Comparison of ENCODE assay signal across 35 mouse cellular contexts in genomic region chr1:120060687-120061086, GRCm38 (mm10). TPM values are rescaled to one million over a fixed set of nuclear protein-coding genes. Genes with fewer than 3 reads are reported as not detected.
"Had no signal": no experiment of that assay in that cellular context is flagged by ENCODE, and none has a peak within 500 bp of the region (broad histone marks: within the 10 kb centered on the region; RNA-seq: fewer than 3 reads in every experiment).

No protein-coding gene starts in this region.

- H3K4me3 ChIP-seq: heart, embryonic 10.5 days; heart, embryonic 12.5 days; heart, embryonic 13.5 days; heart, embryonic 15.5 days; hindbrain, embryonic 10.5 days; hindbrain, embryonic 12.5 days; hindbrain, embryonic 13.5 days; hindbrain, embryonic 15.5 days; intestine, embryonic 15.5 days; kidney, embryonic 15.5 days; layer of hippocampus, adult 2 months had no signal

- H3K27me3 ChIP-seq: heart, embryonic 12.5 days; heart, embryonic 13.5 days; heart, embryonic 15.5 days; hindbrain, embryonic 12.5 days; hindbrain, embryonic 13.5 days; hindbrain, embryonic 15.5 days; intestine, embryonic 15.5 days; kidney, embryonic 15.5 days had no signal

- H3K36me3 ChIP-seq: heart, embryonic 10.5 days; heart, embryonic 12.5 days; heart, embryonic 13.5 days; heart, embryonic 15.5 days; hindbrain, embryonic 10.5 days; hindbrain, embryonic 12.5 days; hindbrain, embryonic 13.5 days; hindbrain, embryonic 15.5 days; intestine, embryonic 15.5 days; kidney, embryonic 15.5 days had no signal

- H3K9ac ChIP-seq: heart, embryonic 12.5 days; heart, embryonic 13.5 days; heart, embryonic 15.5 days; hindbrain, embryonic 12.5 days; hindbrain, embryonic 13.5 days; hindbrain, embryonic 14.5 days; hindbrain, embryonic 15.5 days; intestine, embryonic 15.5 days; kidney, embryonic 15.5 days had no signal

- H3K27ac ChIP-seq: heart, embryonic 10.5 days; heart, embryonic 13.5 days; heart, embryonic 15.5 days; hindbrain, embryonic 10.5 days; hindbrain, embryonic 12.5 days; hindbrain, embryonic 13.5 days; hindbrain, embryonic 14.5 days; hindbrain, embryonic 15.5 days; hindbrain, postnatal 0 days; intestine, embryonic 15.5 days; kidney, embryonic 15.5 days; kidney, postnatal 0 days; layer of hippocampus, adult 2 months had no signal

- DNase-seq: heart, postnatal 10 days; heart, postnatal 14 days; heart, postnatal 36 days; kidney, adult 11 months; kidney, adult 18-20 months; kidney, adult 2 months; kidney, adult 8-10 months; kidney, adult 9 months; kidney, postnatal 10 days; kidney, postnatal 14 days; kidney, postnatal 25 days; kidney, postnatal 36 days; kidney, postnatal 4 days; layer of hippocampus, adult 9-11 months; layer of hippocampus, postnatal 36 days had no signal

- H3K4me1 ChIP-seq: hindbrain, embryonic 12.5 days; hindbrain, embryonic 13.5 days; hindbrain, embryonic 15.5 days; intestine, embryonic 15.5 days had no signal

RNA-seq across cellular contexts. Expression of gene Sctr, which starts 54.0 kb away (rescaled TPM):
- total RNA-seq: heart, postnatal 25 days; heart, postnatal 36 days; hematopoietic stem cell, adult 5-6 weeks had no signal
- polyA plus RNA-seq: heart, embryonic 10.5 days; heart, embryonic 11.5 days; heart, embryonic 15.5 days; heart, embryonic 16.5 days; heart, postnatal 0 days; inflammation-experienced regulatory T-cells, adult 6 months had no signal
